Mouse (Mus musculus) spleen, postnatal 10 days (tissue): ENCODE data around the gene St3gal3.

Experiments used
- DNase-seq, 2 experiments: peaks; one replicate each; pipeline ENCODE4 v3.0.0; 2021 to 2022; ENCODE audit warnings: low spot score in 2 of 2

Gene St3gal3

DNA sequence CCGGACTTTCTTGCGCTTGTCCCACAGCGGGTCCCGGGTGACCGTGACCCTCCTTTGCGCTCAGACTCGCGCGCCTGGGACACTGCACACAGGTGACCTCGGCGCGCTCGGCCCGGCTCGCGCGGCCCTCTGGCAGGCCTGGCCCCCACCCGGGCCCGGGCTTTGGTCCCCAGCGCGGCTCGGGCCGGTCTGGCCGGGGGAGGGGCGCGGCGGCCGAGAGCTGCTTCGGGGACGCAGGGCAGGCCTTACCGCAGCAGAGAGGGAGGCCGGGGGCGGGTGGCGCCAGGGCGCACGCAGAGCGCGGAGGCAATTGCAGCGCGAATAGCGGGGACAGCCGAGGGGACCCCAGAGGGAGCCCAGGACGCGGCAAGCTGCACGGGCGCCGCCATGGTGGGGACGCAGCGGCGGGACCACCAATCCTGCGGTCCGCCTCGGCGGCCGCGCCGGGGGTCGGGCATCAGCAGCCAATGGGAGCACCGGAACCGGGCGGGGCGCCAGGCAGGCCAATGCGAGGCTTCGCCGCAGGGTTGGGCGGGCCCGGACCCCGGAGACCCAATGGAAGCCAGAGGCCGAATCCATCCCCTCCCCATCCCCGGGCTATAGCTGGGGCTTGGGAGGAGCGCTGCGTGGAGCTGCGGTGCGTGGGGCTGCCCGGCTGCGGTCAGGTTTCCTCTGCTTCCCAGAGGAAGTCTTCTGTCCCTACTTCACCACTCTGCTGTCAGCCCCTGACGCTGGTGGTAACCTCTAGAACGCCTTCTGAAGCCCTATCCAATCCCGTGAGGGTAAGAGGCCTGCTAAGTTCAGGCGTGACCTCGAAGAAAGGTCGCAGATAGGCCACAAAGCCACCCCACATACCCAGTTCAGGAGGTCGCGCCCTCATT lies at the start of gene St3gal3:
Gene St3gal3, minus strand, starts transcription at position 430 of the 881 bp plus-strand sequence.
- peak; percentile 89 to 93 for DNase-seq

DNA sequence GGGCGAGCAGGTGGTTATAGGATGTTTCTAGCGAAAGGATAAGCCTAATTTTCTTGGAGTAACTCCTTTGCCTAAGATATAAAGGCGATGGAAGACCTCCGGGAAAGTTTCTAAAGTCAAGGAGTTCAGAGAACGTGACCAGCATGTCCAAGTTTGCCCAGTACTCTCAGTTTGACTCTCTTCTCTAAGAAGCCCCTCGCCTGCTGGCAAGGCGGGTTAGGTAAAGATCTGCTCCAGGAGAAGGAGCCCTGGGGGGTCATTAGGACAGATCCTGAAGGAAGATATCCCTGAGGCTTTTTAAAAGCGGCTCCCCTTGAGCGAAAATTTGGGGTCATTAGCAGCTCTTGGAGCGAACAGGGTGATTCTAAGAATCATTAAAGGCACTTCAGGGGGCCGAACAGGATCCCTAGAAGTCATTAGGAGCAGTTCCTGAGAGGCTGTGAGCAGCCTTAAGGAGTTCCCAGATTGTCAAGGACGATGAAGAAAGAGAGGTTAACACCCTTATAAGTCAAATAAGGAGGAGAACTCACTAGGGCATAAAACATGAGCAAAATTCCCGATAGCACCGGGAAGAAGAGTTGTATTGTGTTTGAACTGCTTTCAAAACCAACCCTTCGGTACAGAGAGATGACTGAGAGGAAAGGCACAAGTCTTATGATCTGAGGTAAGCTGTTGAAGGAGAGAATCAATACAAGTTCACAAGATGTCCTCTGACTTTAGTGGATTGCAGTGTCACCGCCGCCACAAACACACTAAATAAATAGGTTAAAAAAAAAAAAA lies 45.8 kb upstream of the St3gal3 start:
- no peak for DNase-seq

DNA sequence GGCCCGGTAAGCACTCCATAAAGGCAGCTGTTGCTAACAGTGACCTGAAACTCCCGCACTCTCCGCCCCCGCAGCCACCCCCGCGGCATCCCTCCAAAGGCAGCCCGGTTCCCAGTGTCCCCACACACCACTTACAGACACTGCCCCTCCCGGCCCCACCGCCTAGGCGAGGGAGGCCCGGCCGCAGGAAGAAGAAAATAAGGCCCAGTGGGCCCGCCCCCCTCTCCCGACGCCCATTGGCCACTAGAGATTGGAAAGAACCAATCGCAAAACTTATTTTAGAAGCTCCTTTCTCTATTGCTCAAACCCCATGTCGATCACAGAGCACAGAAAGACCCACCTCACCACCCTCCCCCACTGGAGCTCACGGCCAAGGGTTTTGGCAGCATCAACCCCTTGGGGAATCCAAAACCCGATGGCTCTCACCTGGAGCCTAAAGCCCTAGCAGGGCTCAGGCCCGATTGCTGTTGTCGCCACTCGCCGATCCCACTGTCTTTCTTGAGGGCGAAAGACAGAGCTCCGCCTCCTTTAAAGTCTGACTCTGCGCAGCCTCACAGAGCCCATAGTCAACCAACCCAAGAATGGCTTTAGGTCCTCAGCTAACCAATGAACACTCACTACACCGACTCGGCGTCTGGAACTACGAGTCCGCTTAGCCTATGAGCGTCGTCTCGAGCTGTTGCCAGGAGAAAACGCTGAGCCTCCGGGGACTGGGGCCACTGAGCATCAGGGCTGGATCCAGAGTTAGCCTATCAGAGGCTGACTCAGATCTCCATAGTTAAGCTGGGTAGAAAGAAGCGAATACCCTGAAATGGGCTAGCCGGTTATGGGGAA lies 45.0 kb upstream of the St3gal3 start, which contains the start of gene Kdm4a:
Gene Kdm4a, minus strand, starts transcription at position 577 of the 834 bp plus-strand sequence.
- peak; percentile 93 to 94 for DNase-seq

DNA sequence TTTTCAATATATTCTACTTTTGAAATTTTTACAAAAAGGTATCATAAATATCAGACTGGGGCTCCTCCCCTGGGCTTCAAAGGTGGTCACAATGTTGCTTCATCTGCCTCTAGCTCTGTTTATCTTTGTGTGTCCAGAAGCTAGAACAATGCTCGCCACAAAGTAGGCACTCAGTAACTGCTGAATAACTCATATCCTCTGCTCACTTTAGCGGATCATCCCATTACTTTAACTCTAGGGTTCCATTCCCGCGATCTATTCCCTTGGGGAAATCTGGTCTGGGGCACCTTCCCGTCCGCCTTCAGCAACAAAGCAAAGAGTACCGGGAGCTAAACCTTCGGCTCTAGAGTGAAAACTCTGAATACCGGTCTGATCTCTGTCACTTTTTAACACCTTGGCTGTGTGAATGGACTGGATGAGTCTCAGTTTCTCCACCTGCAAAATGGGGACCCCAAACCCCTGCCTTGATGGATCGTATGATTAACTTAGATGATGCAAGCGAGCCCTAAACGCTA lies 44.3 kb upstream of the St3gal3 start:
- DNase-seq: no peak

DNA sequence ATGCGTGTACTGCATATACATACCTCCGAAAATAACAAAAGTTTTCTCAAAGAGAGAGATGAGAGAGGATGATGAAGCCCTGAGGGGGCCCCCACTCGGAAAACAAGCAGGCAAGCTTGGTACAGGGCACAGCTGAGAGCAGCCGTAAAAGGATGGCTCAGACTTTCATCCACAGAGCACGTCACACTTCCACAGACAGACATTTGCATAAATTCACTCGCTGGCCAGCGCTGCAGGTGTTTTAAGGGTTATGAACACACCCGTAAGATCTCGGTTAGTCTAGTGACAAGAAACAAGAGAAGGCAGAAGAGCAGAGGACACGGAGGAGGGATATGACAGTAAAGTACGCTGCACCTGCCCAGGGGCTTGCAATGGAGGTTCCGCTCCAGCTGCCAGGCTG lies 37.7 kb upstream of the St3gal3 start:
- no peak for DNase-seq

DNA sequence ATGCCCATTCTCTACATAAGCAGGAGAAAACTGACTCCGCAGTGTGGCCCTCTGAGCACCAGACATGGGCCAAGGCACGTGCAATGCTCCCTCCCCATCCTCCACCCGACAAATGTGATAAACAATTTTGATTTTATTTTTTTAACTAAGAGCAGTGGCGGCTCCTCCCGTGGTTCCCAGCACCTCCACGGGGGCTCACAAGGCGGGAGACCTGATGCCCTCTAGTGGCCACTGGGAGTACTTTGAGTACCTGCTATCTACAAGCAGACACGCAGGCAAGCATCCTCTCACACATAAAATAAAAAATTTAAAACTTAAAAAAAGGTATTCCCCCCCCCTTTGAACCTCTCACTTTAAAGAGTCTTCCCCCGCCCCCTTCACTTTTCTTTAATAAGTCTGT lies 36.3 kb upstream of the St3gal3 start:
- DNase-seq: peak in 1 of 2 experiments; percentile 52

DNA sequence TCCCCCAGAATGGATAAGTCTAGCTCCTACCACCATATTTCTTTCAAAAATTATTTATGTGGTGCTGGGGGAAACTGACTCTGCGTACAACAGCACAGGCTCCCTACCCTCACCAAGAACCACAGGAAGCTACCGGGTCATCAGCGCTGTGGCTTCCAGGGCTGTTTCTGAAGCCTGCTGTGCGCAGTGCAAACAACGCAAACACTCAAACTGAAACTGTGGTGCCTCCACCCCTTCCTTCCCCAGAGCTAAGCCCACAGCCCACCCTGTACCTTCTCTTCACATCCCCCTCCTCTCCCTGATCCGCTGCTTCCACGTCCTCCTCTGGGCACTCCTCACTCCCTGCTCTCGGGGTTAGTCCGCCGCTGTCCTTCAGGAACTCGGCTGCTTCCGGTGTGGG lies 27.4 kb upstream of the St3gal3 start:
- DNase-seq: no peak

DNA sequence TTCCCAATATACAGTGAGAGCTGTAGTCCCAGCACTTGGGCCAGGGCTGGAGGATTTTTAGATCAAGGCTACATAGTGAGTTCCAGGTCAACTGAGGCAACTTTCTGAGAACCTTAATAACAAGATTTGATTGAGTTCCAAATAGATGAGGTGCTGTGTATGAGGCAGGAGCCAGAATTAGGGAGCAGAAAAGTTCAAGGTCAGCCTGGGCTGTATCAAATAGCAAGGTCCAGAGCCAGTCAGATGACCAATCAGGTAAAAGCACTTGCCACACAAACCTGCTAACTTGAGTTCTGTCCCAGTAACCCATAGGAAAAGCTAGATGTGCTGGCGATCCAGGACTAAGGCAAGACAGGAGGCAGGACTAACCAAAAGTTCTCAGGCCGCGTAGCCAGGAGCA lies 23.0 kb upstream of the St3gal3 start:
- DNase-seq: no peak

DNA sequence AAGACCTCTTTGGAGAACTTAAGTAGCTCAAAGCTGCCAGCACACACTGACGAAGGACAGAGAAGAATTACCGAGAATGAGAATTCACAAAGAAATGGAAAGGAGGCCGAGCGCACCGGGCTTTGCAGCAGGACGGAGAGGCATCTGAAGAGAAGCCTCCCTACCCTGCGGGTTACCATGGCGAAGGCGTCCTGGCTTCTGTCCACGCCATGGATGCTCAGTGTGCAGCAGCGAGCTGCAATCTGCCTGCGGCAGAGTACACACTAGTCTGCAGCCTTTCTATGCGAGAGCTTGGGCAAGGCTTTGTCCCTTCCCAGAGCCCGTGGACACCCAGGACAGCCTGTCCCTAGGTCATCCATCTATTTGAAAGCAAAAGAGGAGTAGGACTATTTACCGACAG lies 21.8 kb upstream of the St3gal3 start:
- no peak for DNase-seq

DNA sequence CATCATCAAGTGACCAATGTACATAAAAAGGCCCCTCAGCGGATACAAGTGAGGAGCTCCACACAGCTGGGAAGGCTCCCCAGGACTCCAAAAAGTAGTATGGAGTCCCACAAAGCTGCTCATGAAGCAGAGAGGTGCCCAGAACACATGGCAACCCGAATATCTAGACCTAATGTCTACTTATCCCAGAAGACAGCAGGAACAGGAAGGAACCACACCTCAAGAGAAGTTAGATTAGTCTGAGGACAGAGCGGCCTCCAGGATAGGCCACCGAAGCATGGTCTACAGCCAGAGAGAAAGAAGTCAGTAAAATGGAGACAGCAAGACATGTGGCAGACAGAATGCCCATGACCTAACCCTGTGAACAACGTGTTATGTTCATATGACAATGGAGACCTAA lies 20.2 kb upstream of the St3gal3 start:
- no peak for DNase-seq

DNA sequence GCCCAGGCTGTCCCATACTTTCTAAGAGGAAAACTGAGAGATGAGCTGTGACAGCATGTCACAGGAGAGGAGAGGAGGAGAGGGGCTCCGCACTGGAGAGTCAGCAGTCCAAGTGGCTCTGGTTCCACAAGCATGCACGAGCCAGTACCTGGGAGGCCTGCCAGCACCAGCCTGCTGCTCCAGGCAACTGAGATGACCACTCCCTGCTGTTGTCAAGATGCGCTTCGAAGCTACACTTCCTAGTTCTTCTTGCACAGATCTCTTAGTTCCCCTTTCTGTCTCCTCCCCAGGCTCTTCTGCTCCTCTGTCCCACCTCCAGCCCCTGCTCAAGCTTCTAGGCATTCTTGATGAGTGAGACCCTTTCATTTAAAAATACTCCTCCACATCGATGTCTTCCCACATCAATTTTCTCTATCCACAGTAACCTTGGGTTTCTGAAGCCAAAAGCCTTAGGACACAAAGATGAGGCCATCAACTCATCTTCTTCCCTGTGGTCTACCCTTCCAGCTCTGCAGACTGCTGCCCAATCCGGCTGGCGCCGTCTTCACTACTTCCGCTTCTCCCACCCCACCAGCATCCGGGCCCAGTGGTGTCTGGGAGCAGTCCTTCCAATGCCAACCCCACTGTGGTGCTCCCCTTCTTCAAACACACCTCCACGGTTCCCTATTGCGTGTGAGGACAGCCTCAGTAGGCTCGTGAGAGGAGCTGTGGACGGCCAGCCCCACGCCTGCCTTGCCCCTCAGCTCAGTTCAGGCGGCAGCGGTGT lies 17.5 kb upstream of the St3gal3 start:
- DNase-seq: peak in 1 of 2 experiments; percentile 43

DNA sequence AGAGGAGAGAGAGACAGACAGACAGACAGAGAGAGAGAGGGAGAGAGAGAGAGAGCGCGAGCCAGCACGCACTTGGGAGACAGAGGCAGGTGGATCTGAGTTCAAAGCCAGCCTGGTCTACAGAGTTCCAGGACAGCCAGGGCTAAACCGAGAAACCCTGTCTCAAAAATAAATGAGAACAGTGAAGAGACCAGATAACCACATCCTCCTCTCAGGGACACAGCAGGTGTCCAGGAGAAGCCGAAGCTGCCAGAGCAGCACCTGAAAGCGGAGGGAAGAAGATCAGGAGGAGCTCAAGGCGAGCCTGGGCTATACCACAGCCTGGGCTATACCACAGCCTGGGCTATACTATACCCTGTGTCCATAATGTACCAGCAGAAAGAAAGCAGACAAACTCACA lies 16.1 kb upstream of the St3gal3 start:
- DNase-seq: no peak

DNA sequence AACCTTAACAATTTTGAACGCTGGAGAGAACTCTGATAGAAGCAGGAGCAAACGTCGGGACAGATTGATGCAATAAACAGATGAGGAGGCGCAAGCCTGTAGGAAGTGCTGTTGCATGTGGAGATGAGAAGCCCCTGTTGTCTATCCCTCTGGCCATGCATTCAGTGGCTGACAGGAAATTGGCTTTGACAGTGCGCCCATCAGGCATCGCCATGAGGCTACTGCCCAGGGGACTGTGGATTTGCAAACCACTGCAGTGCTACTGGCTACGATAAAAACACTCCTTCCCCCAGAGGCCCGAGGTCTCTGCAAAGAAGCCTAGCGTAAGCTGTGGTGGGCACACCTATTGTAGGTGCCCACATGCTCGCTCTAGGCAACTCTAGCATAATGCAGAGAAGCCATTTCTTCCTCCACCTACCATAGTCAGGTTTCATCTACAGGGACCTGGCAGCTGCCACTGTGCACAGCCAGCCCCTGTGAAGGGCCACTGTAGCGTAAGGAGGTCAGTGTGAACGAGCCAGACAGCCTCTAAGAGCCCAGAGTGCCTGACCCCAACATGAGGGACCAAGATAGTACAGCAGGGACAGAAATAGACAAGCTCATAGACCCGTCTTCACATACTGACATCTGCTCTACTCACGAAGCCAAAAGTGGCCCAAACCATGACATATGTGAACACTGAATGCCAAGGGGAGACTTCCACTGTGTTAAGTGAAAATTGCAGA lies 15.4 kb upstream of the St3gal3 start:
- no peak for DNase-seq

DNA sequence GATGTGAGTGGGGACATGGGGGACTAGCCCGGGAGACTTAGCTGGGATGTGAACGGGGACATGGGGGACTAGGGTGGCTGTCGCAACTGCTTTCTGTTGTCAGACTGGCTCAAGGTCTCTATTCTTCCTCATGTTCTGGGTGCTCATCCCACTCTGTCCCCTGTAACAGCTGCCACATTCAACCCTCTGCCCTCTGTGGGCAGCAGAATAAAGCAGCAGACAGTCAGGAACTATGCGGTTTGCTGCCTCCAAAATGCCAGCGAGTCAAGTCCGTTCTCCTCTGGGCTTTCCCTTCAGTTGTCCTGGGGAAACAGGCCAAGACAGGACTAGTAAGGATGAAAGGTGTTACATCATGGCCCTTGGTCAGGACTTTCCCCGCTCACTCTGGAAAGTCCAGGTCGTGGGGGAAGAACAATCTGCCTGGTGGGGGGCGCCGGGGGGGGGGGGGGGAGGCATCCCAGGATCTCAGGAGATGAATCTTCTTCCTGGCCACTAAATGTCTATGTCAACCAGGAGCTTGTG lies 14.4 kb upstream of the St3gal3 start:
- no peak for DNase-seq

DNA sequence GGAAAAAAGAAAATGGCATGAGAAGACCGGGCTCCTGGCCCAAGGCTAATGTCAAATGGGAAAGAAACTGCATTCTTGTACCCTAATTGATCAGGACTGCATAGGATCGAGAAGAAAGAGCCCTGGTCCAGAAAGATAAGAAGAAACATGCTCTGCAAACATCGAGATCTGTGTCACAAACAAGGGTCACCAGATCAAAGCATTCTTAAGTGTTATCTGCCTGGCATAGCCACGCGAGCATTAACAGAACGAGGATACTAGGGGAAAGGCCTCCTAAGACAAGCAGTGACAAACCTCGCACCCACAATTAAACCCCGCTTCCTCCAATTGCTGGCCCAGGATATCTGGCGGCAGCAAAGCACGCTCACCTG lies 13.6 kb upstream of the St3gal3 start:
- no peak for DNase-seq

DNA sequence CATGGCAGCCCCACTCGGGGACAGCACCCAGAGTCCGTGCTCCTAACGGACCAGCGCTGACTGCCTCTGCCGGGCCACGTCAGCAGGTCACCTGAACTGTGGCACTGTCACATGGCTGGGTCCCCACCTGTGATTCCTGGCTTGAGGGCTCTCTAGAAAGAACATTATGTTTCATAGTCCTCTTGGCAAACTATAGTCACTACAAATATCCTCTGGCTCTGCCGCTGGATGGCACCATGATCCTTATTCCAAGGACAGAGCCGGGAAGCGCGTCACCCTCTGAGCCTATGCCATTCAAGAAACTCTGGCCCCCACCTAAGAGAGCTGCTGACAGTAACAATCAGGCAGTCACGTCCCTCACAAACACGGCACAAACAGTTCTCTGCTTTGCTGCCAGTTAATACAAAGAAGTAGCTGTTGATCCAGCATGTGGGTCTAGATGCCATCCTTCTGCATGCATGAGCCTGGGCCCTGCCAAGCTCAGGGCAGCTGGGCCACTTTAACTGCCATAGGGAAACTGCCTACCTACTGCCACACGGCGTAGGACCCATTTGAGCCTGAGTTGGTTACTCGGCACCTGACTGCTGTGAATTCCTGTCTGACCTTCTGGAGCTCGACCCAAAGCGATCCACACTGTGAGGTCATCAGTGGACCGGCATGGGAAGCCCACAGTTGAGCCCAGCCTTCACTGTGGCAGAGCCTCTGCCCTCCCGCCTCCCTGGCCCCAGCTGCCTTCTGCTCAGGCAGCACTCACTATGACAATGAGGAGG lies 13.0 kb upstream of the St3gal3 start:
- no peak for DNase-seq

DNA sequence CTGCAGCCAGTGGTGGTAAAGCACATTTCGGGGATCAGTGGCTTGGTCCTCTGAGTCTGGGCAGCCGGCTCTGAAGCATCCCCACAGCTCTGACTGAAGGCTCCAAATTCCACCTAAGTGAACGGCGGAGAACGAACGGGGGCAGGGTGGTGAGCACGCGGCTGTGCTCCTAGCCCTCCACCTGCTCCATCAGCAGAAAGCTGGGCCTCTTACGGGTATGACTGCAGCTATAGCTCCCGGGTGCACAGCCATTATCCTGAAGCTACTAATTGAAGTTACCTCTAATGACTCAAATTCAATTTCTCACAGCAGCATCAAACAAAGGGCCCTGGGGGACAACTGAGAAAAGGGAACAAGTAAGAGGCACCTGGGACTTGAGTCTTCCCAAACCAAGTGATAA lies 12.4 kb upstream of the St3gal3 start:
- DNase-seq: no peak

DNA sequence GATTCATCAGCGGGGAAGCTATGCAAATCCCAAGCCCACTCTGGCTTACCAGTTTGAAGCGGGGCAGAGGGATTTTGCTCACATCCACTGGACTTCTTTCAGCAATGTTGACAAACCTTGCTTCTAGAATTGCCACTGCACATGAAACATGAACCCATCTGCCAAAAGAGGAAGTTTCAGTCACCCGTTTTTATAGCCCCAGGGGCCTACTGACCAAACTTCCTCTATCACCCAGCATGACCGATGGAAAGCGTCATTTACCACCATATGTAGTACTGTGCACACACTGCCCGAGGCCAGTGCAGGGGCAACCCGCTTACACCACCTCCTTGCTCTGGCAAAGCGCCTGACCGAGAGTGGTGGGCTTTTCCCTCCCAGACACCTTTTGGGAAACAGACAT lies 9.6 kb upstream of the St3gal3 start:
- DNase-seq: peak in 1 of 2 experiments; percentile 44

DNA sequence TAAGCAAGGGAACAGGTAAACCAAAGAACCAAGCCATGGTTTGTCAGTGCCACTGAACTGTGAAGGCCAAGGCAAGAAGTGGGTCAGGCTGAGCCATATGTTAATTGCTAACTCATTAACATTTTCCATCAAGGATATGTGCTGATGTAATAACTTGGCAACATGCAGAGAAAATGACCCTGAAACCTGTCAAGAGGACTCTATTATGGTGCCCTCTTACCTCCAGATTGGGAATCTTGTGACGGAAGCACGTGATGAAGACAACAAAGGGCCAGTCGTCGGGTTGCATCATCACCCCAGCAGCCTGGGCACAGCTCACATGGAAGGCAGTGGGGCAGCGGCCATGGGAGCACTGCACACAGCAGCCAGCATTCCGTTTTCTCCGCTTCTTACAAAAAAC lies 9.0 kb upstream of the St3gal3 start:
- DNase-seq: no peak
